Mouse (Mus musculus): Measurements from ENCODE around the gene Midn.

GRCm38 (mm10) chr10:80146568-80147011 is 1.5 kb upstream of the Midn start:
- TF ChIP-seq POLR2A (IDR thresholded peaks at IDR 0.05; ENCODE audit: extremely low read depth, insufficient read depth, low read length) (no peak), CTCF (IDR thresholded peaks at IDR 0.05; ENCODE audit: extremely low read depth, insufficient read depth, low read length) (no peak)
